Mouse (Mus musculus) liver, adult 2 months (tissue): ENCODE measurements around the gene Plcl2.

Experiments
- CTCF ChIP-seq: fragments of 200-500 bp; IDR thresholded peaks from 2 replicates; pipeline ENCODE4 v1.5.1; 2011; ENCODE audit warnings: low read depth, low read length, control low read depth
- POLR2A ChIP-seq: fragments of 200-500 bp; IDR thresholded peaks from 2 replicates; pipeline ENCODE4 v1.6.1; 2011; ENCODE audit warnings: low read length, control low read depth; ENCODE audit not compliant: insufficient read depth; ENCODE audit errors: extremely low read depth

- TF ChIP-seq CTCF (no peak), POLR2A (no peak)
These were observed 225.6 kb downstream of the Plcl2 start for GRCm38 (mm10) chr17:50734781-50735180.
